Mouse (Mus musculus): ENCODE data around the gene Ndel1. TPM values are rescaled to one million over a fixed set of nuclear protein-coding genes. Genes with fewer than 3 reads are reported as not detected.

The Ndel1 gene
- 10 to 100 TPM; 76.9 to 85.9 TPM for total RNA-seq (2021)
- long read RNA-seq, experiment 1, transcript Ndel1-201 (9 exons, 2,382 nt): major isoform, 38 of 57 reads
- long read RNA-seq, experiment 1, partial matches to known transcripts: 4 of 57 reads
- long read RNA-seq, experiment 1, other reads (novel, unspliced or antisense): 14 of 57 reads
- long read RNA-seq, experiment 2, transcript Ndel1-201 (9 exons, 2,382 nt): major isoform, 63 of 84 reads
- long read RNA-seq, experiment 2, partial matches to known transcripts: 2 of 84 reads
- long read RNA-seq, experiment 2, other reads (novel, unspliced or antisense): 17 of 84 reads

- DNase-seq (ENCODE audit: low spot score in 2 of 2): peak; percentile 51 to 60
Measured at GRCm38 (mm10) chr11:68871748-68872147, at the start of gene Ndel1. TSS of gene Ndel1 (minus strand) at chr11:68871858.

GRCm38 (mm10) chr11:68914566-68914965 lies 42.9 kb upstream of the Ndel1 start:
- DNase-seq (ENCODE audit: low spot score in 2 of 2): no peak

- DNase-seq (ENCODE audit: low spot score in 2 of 2): no peak
Measured at GRCm38 (mm10) chr11:68911531-68912177, 40.0 kb upstream of the Ndel1 start.

GRCm38 (mm10) chr11:68908846-68909503 lies 37.3 kb upstream of the Ndel1 start:
- no peak for DNase-seq (ENCODE audit: low spot score in 2 of 2)

GRCm38 (mm10) chr11:68907251-68907650 lies 35.6 kb upstream of the Ndel1 start:
- DNase-seq (ENCODE audit: low spot score in 2 of 2): no peak

- no peak for DNase-seq (ENCODE audit: low spot score in 2 of 2)
Measured at GRCm38 (mm10) chr11:68906461-68906790, 34.8 kb upstream of the Ndel1 start.

- no peak for DNase-seq (ENCODE audit: low spot score in 2 of 2)
Measured at GRCm38 (mm10) chr11:68905665-68906460, 34.2 kb upstream of the Ndel1 start.

GRCm38 (mm10) chr11:68905138-68905531 lies 33.5 kb upstream of the Ndel1 start:
- no peak for DNase-seq (ENCODE audit: low spot score in 2 of 2)

- DNase-seq (ENCODE audit: low spot score in 2 of 2): peak; percentile 66 to 67
Measured at GRCm38 (mm10) chr11:68904375-68905137, 32.9 kb upstream of the Ndel1 start.

- no peak for DNase-seq (ENCODE audit: low spot score in 2 of 2)
Measured at GRCm38 (mm10) chr11:68903775-68904174, 32.1 kb upstream of the Ndel1 start.

GRCm38 (mm10) chr11:68902823-68903222 lies 31.2 kb upstream of the Ndel1 start:
- no peak for DNase-seq (ENCODE audit: low spot score in 2 of 2)

- DNase-seq (ENCODE audit: low spot score in 2 of 2): no peak
Measured at GRCm38 (mm10) chr11:68902367-68902766, 30.7 kb upstream of the Ndel1 start.

- DNase-seq (ENCODE audit: low spot score in 2 of 2): no peak
Measured at GRCm38 (mm10) chr11:68902047-68902364, 30.3 kb upstream of the Ndel1 start.

GRCm38 (mm10) chr11:68901351-68902046 lies 29.8 kb upstream of the Ndel1 start, which contains the start of gene Rpl26:
TSS of gene Rpl26 (plus strand) at chr11:68901583.
- peak; percentile 99 for DNase-seq (ENCODE audit: low spot score in 2 of 2)

GRCm38 (mm10) chr11:68900519-68901350 lies 29.1 kb upstream of the Ndel1 start:
- DNase-seq (ENCODE audit: low spot score in 2 of 2): no peak

GRCm38 (mm10) chr11:68899815-68900214 lies 28.2 kb upstream of the Ndel1 start:
- DNase-seq (ENCODE audit: low spot score in 2 of 2): no peak

- DNase-seq (ENCODE audit: low spot score in 2 of 2): no peak
Measured at GRCm38 (mm10) chr11:68898790-68899189, 27.1 kb upstream of the Ndel1 start.

GRCm38 (mm10) chr11:68897838-68898237 lies 26.2 kb upstream of the Ndel1 start:
- DNase-seq (ENCODE audit: low spot score in 2 of 2): no peak

GRCm38 (mm10) chr11:68897120-68897519 lies 25.5 kb upstream of the Ndel1 start:
- no peak for DNase-seq (ENCODE audit: low spot score in 2 of 2)

All from adrenal gland, adult 18-20 months (tissue).